Comparison of ENCODE assay signal across 21 mouse cellular contexts in genomic region chr2:62344367-62344766, GRCm38 (mm10).
DNase-seq lines count a peak whose midpoint lies in the region; ATAC-seq and TF ChIP-seq lines count a peak whose summit lies in the region.
"Had no signal": no experiment of that assay in that cellular context is flagged by ENCODE, and none has a peak within 500 bp of the region (broad histone marks: within the 10 kb centered on the region; RNA-seq: fewer than 3 reads in every experiment).

No protein-coding gene starts in this region.

- no peak for DNase-seq in lung, adult 18-20 months
- DNase-seq in CH12.LX (ENCODE audit: extremely low read depth), result peak; percentile 63
- peak; percentile 53 for DNase-seq in retina, postnatal 1 day
- no peak for DNase-seq in adrenal gland, adult 18-20 months (ENCODE audit: low spot score in 2 of 2)
- no peak for DNase-seq in left cerebral cortex, postnatal 25 days (ENCODE audit: low spot score in 2 of 2)
- DNase-seq: adrenal gland, adult 8-10 months; adrenal gland, postnatal 14 days; adrenal gland, postnatal 36 days; B cell, adult 2 months; cerebellum, adult 11-12 months; cerebellum, adult 2 months; cerebellum, adult 9-10 months; cerebellum, postnatal 10 days; cerebellum, postnatal 25 days; forebrain, postnatal 0 days had no signal

- TF ChIP-seq RAD21 in CH12.LX (IDR thresholded peaks at IDR 0.05; ENCODE audit: low read depth, low read length), result no peak; the same call in 1 of the 2 replicates

- H3K4me2 ChIP-seq in lung, embryonic 16.5 days (ENCODE audit: low read depth, low read length), result no peak overlapping the region
- H3K4me2 ChIP-seq in CH12.LX (ENCODE audit: insufficient read depth, low read depth, poor library complexity, severe bottlenecking), result no peak overlapping the region
- H3K4me2 ChIP-seq: embryonic facial prominence, embryonic 12.5 days; forebrain, embryonic 13.5 days; forebrain, embryonic 15.5 days had no signal

- H3K27ac ChIP-seq in lung, embryonic 16.5 days (ENCODE audit: low read length), result no peak overlapping the region
- no peak overlapping the region for H3K27ac ChIP-seq in CH12.LX (ENCODE audit: insufficient read depth, low read depth)
- H3K27ac ChIP-seq: embryonic facial prominence, embryonic 10.5 days; embryonic facial prominence, embryonic 12.5 days; forebrain, embryonic 13.5 days; forebrain, embryonic 15.5 days had no signal

- H3K9ac ChIP-seq in lung, embryonic 16.5 days (ENCODE audit: low read length), result no peak overlapping the region
- no peak overlapping the region for H3K9ac ChIP-seq in CH12.LX (ENCODE audit: insufficient read depth, low read depth)
- H3K9ac ChIP-seq: embryonic facial prominence, embryonic 12.5 days; forebrain, embryonic 13.5 days; forebrain, embryonic 15.5 days; forebrain, postnatal 0 days had no signal

- peak; percentile 34; the same call in 1 of the 2 replicates for ATAC-seq in lung, embryonic 16.5 days (ENCODE audit: low read depth)
- ATAC-seq: CD4-positive, CD25-positive, alpha-beta regulatory T cell, adult 4 months; forebrain, embryonic 13.5 days; forebrain, embryonic 15.5 days; forebrain, postnatal 0 days had no signal

- no peak overlapping the region for H3K4me3 ChIP-seq in lung, embryonic 16.5 days (ENCODE audit: low read length)
- H3K4me3 ChIP-seq in CH12.LX (replicated peaks in 1 of 3; ENCODE audit: low read depth in 2 of 3, low read length in 2 of 3, poor library complexity in 1 of 3), result no peak overlapping the region
- H3K4me3 ChIP-seq: embryonic facial prominence, embryonic 10.5 days; embryonic facial prominence, embryonic 12.5 days; forebrain, embryonic 13.5 days; forebrain, embryonic 15.5 days had no signal

- no peaks in the 10 kb centered on the region for H3K79me2 ChIP-seq in CH12.LX (replicated peaks; ENCODE audit: control insufficient read depth, extremely low read depth, insufficient read depth, poor library complexity, severe bottlenecking)

- WGBS in lung, embryonic 16.5 days, result 45% methylated on average over 6 of the region's 6 CpGs

- H3K4me1 ChIP-seq in lung, embryonic 16.5 days (replicated peaks; ENCODE audit: control insufficient read depth, insufficient read depth, low read length), result no peaks in the 10 kb centered on the region
- H3K4me1 ChIP-seq in CH12.LX (ENCODE audit: control insufficient read depth in 1 of 2, insufficient read depth in 2 of 2), result peaks cover 3 to 19% of the 10 kb centered on the region in 2 experiments; a peak in 2 of 4 replicates
- H3K4me1 ChIP-seq: embryonic facial prominence, embryonic 10.5 days; embryonic facial prominence, embryonic 12.5 days had no signal

- TF ChIP-seq EP300 in CH12.LX (IDR thresholded peaks at IDR 0.05; ENCODE audit: low read length), result no peak

- H3K36me3 ChIP-seq in lung, embryonic 16.5 days (ENCODE audit: control insufficient read depth, insufficient read depth, low read length), result no peaks in the 10 kb centered on the region
- H3K36me3 ChIP-seq in CH12.LX (replicated peaks in 1 of 2; ENCODE audit: control insufficient read depth in 1 of 2, insufficient read depth in 1 of 2, low read length in 1 of 2), result no peaks in the 10 kb centered on the region
- H3K36me3 ChIP-seq: embryonic facial prominence, embryonic 10.5 days; embryonic facial prominence, embryonic 12.5 days; forebrain, embryonic 15.5 days had no signal

- H3K27me3 ChIP-seq in lung, embryonic 16.5 days (ENCODE audit: control insufficient read depth, insufficient read depth, low read depth, low read length), result no peaks in the 10 kb centered on the region
- H3K27me3 ChIP-seq in CH12.LX (replicated peaks), result no peaks in the 10 kb centered on the region
- H3K27me3 ChIP-seq: embryonic facial prominence, embryonic 12.5 days; forebrain, embryonic 13.5 days; forebrain, embryonic 15.5 days had no signal

- in situ Hi-C loops in CH12.LX (cut with MboI; ENCODE audit: low pct_ligation_motif_present, low pct_unique_long_range_greater_than_20kb, low sequenced_read_pairs), result no loop called here

- dilution Hi-C loops in CH12.LX (cut with MboI; ENCODE audit: extremely low pct_ligation_motif_present, extremely low pct_unique_long_range_greater_than_20kb, low sequenced_read_pairs), result no loop called here

- H3K9me3 ChIP-seq in lung, embryonic 16.5 days (ENCODE audit: control insufficient read depth, low read length), result no peaks in the 10 kb centered on the region
- no peaks in the 10 kb centered on the region for H3K9me3 ChIP-seq in CH12.LX (replicated peaks; ENCODE audit: low read length)
- H3K9me3 ChIP-seq: embryonic facial prominence, embryonic 10.5 days; embryonic facial prominence, embryonic 12.5 days; forebrain, embryonic 13.5 days; forebrain, embryonic 15.5 days had no signal

- no peak for TF ChIP-seq POLR2A in CH12.LX (IDR thresholded peaks at IDR 0.05; ENCODE audit: low read depth, low read length)

- intact Hi-C loops in left cerebral cortex, postnatal 25 days (cut with DNase I), result no loop called here

- no peak for TF ChIP-seq CTCF in CH12.LX (conservative IDR thresholded peaks at IDR 0.05 in 1 of 2, IDR thresholded peaks at IDR 0.05 in 1 of 2; ENCODE audit: low read depth in 2 of 2, low read length in 2 of 2)

TF ChIP-seq in CH12.LX, 34 proteins besides CTCF, POLR2A, EP300 and RAD21:
- TF ChIP-seq ZNF384 (IDR thresholded peaks at IDR 0.05; ENCODE audit: low read depth, low read length) (no peak), RCOR1 (conservative IDR thresholded peaks at IDR 0.05; ENCODE audit: low read depth, low read length) (no peak), BHLHE40 (IDR thresholded peaks at IDR 0.05; ENCODE audit: low read depth, low read length) (peak; percentile 76), JUN (IDR thresholded peaks at IDR 0.05; ENCODE audit: insufficient read depth, low read depth, low read length) (no peak), TCF12 (IDR thresholded peaks at IDR 0.05; ENCODE audit: low read depth, low read length) (peak; percentile 33; the same call in 1 of the 2 replicates), MEF2A (IDR thresholded peaks at IDR 0.05; ENCODE audit: borderline replicate concordance, low read depth, low read length) (no peak), ETS1 (conservative IDR thresholded peaks at IDR 0.05; ENCODE audit: low read depth, low read length) (peak; percentile 16; the same call in 1 of the 2 replicates), POLR2AphosphoS2 (IDR thresholded peaks at IDR 0.05; ENCODE audit: low read depth, low read length) (no peak), NRF1 (IDR thresholded peaks at IDR 0.05; ENCODE audit: low read depth, low read length) (no peak), MAX (IDR thresholded peaks at IDR 0.05; ENCODE audit: low read length) (no peak), SIN3A (IDR thresholded peaks at IDR 0.05; ENCODE audit: low read length) (no peak), CHD2 (IDR thresholded peaks at IDR 0.05; ENCODE audit: low read length) (no peak), KAT2A (IDR thresholded peaks at IDR 0.05; ENCODE audit: insufficient replicate concordance, low read length) (no peak), ZKSCAN1 (IDR thresholded peaks at IDR 0.05; ENCODE audit: borderline replicate concordance, low read depth, low read length) (no peak)

Comparison
In these comparisons a context has a peak if more than half of its experiments do, and no peak if none do; other contexts are left out.
1. DNase-seq: peak in CH12.LX (single experiment) and retina, postnatal 1 day (single experiment); none in lung, adult 18-20 months (0 of 2), adrenal gland, adult 18-20 months (0 of 2) and left cerebral cortex, postnatal 25 days (0 of 2).